Mouse (Mus musculus) ES-E14 (cell line): ENCODE data around the gene C9orf72. TPM values are rescaled to one million over a fixed set of nuclear protein-coding genes. Genes with fewer than 3 reads are reported as not detected.

Experiments
- DNase-seq: peaks from one replicate; pipeline ENCODE4 v3.0.0-alpha.2; 2013; ENCODE audit warnings: low read depth, low spot score
- H3K27ac ChIP-seq: 2 replicates; pipeline ENCODE4 v1.5.1; 2012; ENCODE audit warnings: low read depth, mild to moderate bottlenecking, low read length, moderate library complexity, mixed read lengths; ENCODE audit not compliant: poor library complexity, insufficient read depth, severe bottlenecking
- H3K36me3 ChIP-seq: 2 replicates; pipeline ENCODE4 v1.6.1; 2012; ENCODE audit warnings: mild to moderate bottlenecking, low read length, moderate library complexity, mixed read lengths; ENCODE audit not compliant: control insufficient read depth, poor library complexity, insufficient read depth, severe bottlenecking
- H3K4me1 ChIP-seq, 2 experiments: fragments of 150-350 bp in 1 of 2; sonication (generic) in 1 of 2; 2 replicates each; pipeline ENCODE4 v1.6.1; 2012; ENCODE audit warnings: low read length in 2 of 2, mild to moderate bottlenecking in 1 of 2, mixed read lengths in 1 of 2; ENCODE audit not compliant: control insufficient read depth in 2 of 2, insufficient read depth in 2 of 2, poor library complexity in 1 of 2
- H3K4me3 ChIP-seq, 2 experiments: fragments of 150-350 bp in 1 of 2; sonication (generic) in 1 of 2; 2 replicates each; pipeline ENCODE4 v1.5.1; 2012; ENCODE audit warnings: low read length in 2 of 2, low read depth in 1 of 2, mild to moderate bottlenecking in 1 of 2, mixed read lengths in 1 of 2; ENCODE audit not compliant: insufficient read depth in 1 of 2, poor library complexity in 1 of 2, severe bottlenecking in 1 of 2
- H3K9ac ChIP-seq: 2 replicates; pipeline ENCODE4 v1.6.1; 2012; ENCODE audit warnings: low read depth, mild to moderate bottlenecking, low read length, mixed read lengths; ENCODE audit not compliant: poor library complexity, insufficient read depth, severe bottlenecking
- H3K9me3 ChIP-seq: fragments of 150-350 bp; sonication (generic); 2 replicates; pipeline ENCODE4 v1.6.1; 2012; ENCODE audit warnings: low read depth, mild to moderate bottlenecking, low read length; ENCODE audit not compliant: control insufficient read depth, insufficient read depth
- CHD2 ChIP-seq: IDR thresholded peaks from 2 replicates; pipeline ENCODE4 v1.6.1; 2014; ENCODE audit warnings: mild to moderate bottlenecking, low read depth, low read length, inconsistent platforms
- HCFC1 ChIP-seq: IDR thresholded peaks from 2 replicates; pipeline ENCODE4 v1.6.1; 2012; ENCODE audit warnings: low read length, inconsistent platforms, borderline replicate concordance; ENCODE audit not compliant: insufficient read depth
- MAFK ChIP-seq: IDR thresholded peaks from 2 replicates; pipeline ENCODE4 v1.6.1; 2014; ENCODE audit warnings: mild to moderate bottlenecking, low read depth, low read length, inconsistent platforms; ENCODE audit not compliant: insufficient read depth
- ZC3H11A ChIP-seq: IDR thresholded peaks from 2 replicates; pipeline ENCODE4 v1.6.1; 2012; ENCODE audit warnings: low read depth, mild to moderate bottlenecking, inconsistent platforms, low read length, borderline replicate concordance
- ZNF384 ChIP-seq: IDR thresholded peaks from 2 replicates; pipeline ENCODE4 v1.6.1; 2012; ENCODE audit warnings: low read depth, low read length, inconsistent platforms
- in situ Hi-C, 2 experiments: fragments of 600-800 bp; cut with MboI; formaldehyde crosslinking; loops; one replicate each; pipeline ENCODE4 v1.15.1; 2025; ENCODE audit warnings: low sequenced_read_pairs in 2 of 2, inconsistent platforms in 1 of 2; ENCODE audit not compliant: unreplicated experiment in 2 of 2
- total RNA-seq: library from RNA; depleted of rRNA; stranded (reverse); fragments of 300-350 nt; gene quantifications from 2 replicates; pipeline ENCODE4 v1.2.3, GENCODE M21; 2012; rRNA removed

C9orf72 gene
- total RNA-seq, 1 experiment, result 7.1 TPM

- Histone ChIP-seq H3K9me3 (no peaks in the 10 kb centered on the region), H3K36me3 (no peaks in the 10 kb centered on the region), H3K4me3 (no peak overlapping the region), H3K27ac (no peak overlapping the region), H3K9ac (no peak overlapping the region), H3K4me1 (no peaks in the 10 kb centered on the region)
- TF ChIP-seq MAFK (no peak), CHD2 (no peak), ZC3H11A (no peak), ZNF384 (no peak), HCFC1 (no peak)
- in situ Hi-C loops, result no loop called here
- no peak for DNase-seq
Observed at GRCm38 (mm10) chr4:35146597-35146996, 79.4 kb downstream of the C9orf72 start.

DNA sequence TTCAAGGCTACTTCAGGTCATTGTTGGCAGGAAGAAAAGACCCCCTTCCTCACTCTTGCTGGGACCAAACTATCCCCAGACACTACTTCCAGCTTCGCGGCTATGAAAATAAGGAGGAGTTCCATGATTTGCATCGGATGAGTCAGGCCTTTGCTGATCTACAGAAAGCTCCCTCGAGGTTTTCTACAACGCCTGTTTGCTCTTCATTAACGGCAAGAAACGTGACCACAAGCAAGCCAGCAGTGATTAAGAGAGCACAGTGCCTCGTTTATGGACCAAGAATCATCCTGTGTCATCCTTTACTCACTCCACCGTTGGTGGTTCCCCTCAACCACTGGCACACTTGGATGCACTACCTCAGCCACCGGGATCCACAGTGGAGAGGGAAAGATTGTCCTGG, 80.2 kb downstream of the C9orf72 start:
- no peak for TF ChIP-seq MAFK
- no peak for TF ChIP-seq HCFC1
- TF ChIP-seq ZNF384, result no peak
- no peak for TF ChIP-seq CHD2
- no peak for TF ChIP-seq ZC3H11A
- H3K9me3 ChIP-seq, result no peaks in the 10 kb centered on the region
- H3K4me3 ChIP-seq, result no peak overlapping the region
- no peak overlapping the region for H3K9ac ChIP-seq
- no peak for DNase-seq
- no peaks in the 10 kb centered on the region for H3K36me3 ChIP-seq
- H3K27ac ChIP-seq, result no peak overlapping the region
- no peaks in the 10 kb centered on the region for H3K4me1 ChIP-seq
- in situ Hi-C loops, result no loop called here

DNA sequence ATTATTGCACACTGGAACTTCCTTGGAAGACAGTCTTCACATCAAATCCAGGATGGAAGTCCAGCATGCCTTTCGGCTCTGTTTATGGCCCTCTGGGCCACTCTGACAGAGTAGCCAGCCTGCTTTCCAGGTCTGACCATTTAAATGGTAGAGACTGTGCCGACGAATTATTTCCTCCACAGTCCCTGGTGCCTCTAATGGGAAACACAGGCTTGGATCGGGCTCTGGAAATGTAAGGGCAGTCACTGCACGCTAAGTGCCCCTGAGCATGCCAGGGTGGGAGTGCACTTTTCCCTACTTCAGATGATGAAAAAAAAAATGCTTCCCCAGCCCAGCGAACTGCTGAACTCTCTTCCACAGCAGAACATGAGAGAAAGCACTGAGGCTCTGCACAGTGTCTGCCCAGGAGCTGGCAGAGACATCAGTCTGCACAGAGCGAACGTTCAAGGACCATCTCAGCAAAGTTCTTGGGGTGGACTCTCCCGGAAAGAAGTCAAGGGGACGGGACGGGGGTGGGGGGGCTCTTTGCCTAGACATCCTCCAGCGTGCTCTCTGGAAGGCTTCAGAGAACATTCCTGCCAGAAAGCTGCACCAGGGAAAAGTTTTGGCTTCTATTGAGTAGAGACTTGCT, 82.4 kb downstream of the C9orf72 start:
- H3K4me1 ChIP-seq, result no peaks in the 10 kb centered on the region
- no peak for TF ChIP-seq CHD2
- no peak for TF ChIP-seq MAFK
- no peak for TF ChIP-seq ZNF384
- no peak for TF ChIP-seq ZC3H11A
- no peak for TF ChIP-seq HCFC1
- no peak overlapping the region for H3K4me3 ChIP-seq
- no peaks in the 10 kb centered on the region for H3K9me3 ChIP-seq
- H3K9ac ChIP-seq, result no peak overlapping the region
- DNase-seq, result no peak
- in situ Hi-C loops, result no loop called here
- H3K27ac ChIP-seq, result no peak overlapping the region
- H3K36me3 ChIP-seq, result no peaks in the 10 kb centered on the region

Other genes starting within 250 kb of the C9orf72 start
- gene Ifnk, start 74.1 kb downstream of the C9orf72 start, total RNA-seq, result not detected in 2 replicates
- 8.3 and 10.5 TPM in 2 replicates for gene Mob3b, start 68.7 kb downstream of the C9orf72 start, total RNA-seq